Mouse (Mus musculus): ENCODE data around the gene Adam1a. TPM values are rescaled to one million over a fixed set of nuclear protein-coding genes. Genes with fewer than 3 reads are reported as not detected.

Adam1a gene
- total and polyA plus RNA-seq, 3 experiments, result 1.0 to 1.9 TPM; not detected in 1

DNA sequence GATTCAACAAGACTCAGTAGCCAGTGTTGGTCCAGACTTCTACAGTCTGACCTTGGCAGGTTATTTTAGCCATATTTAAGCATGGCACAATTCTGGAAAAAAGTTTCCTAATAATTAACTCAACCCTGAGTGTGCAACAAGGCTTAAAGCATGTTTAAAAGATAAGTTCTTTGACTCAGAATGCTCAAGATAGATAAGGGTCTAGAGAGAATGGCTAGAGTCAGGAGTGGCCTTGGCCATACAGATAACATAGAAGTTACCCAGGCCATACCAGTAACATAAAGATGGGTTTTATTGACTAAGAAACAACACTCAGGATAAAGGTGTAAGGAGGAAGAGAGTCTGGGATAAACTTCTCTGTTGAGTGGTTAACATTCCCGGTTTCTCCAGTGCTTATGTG lies 69.2 kb downstream of the Adam1a start:
- H3K9ac ChIP-seq (ENCODE audit: control insufficient read depth, low read depth, low read length, poor library complexity, severe bottlenecking), result no peak overlapping the region
- no peaks in the 10 kb centered on the region for H3K27me3 ChIP-seq (ENCODE audit: control insufficient read depth in 1 of 2, insufficient read depth in 2 of 2, low read length in 2 of 2)
- DNase-seq (ENCODE audit: low read depth, low spot score), result peak; percentile 58
- peaks cover 10 to 11% of the 10 kb centered on the region in 2 experiments for H3K4me1 ChIP-seq (ENCODE audit: control insufficient read depth in 1 of 2, insufficient read depth in 2 of 2, low read length in 2 of 2)
- peak overlapping the region; percentile 41; the same call in 1 of the 2 replicates for H3K27ac ChIP-seq (ENCODE audit: control insufficient read depth, low read depth, low read length)
- H3K79me2 ChIP-seq (ENCODE audit: control insufficient read depth, insufficient read depth, low read length, poor library complexity), result no peaks in the 10 kb centered on the region
- H3K4me3 ChIP-seq (ENCODE audit: control insufficient read depth in 1 of 2, insufficient read depth in 1 of 2, low read depth in 2 of 2, low read length in 2 of 2), result no peak overlapping the region
- peaks cover 0 to 14% of the 10 kb centered on the region in 2 experiments; a peak in 2 of 4 replicates for H3K36me3 ChIP-seq (ENCODE audit: control insufficient read depth in 1 of 2, insufficient read depth in 2 of 2, low read length in 2 of 2)
- H3K9me3 ChIP-seq (replicated peaks; ENCODE audit: insufficient read depth, low read length), result no peaks in the 10 kb centered on the region
- no peak for TF ChIP-seq POLR2AphosphoS5 (IDR thresholded peaks at IDR 0.05; ENCODE audit: borderline replicate concordance, low read depth, low read length)
- TF ChIP-seq ZKSCAN1 (IDR thresholded peaks at IDR 0.05; ENCODE audit: low read depth, low read length), result no peak
- TF ChIP-seq GATA1 (IDR thresholded peaks at IDR 0.05; ENCODE audit: low read depth, low read length), result peak; percentile 96
- TF ChIP-seq ZC3H11A (IDR thresholded peaks at IDR 0.05; ENCODE audit: low read depth, low read length), result 0 out of 2 replicates have a peak, but pooled peaks have one; percentile 6
- TF ChIP-seq RAD21 (IDR thresholded peaks at IDR 0.05; ENCODE audit: low read depth, low read length), result no peak
- no peak for TF ChIP-seq MAZ (IDR thresholded peaks at IDR 0.05; ENCODE audit: low read depth, low read length)
- no peak for TF ChIP-seq USF2 (IDR thresholded peaks at IDR 0.05; ENCODE audit: borderline replicate concordance in 1 of 2, insufficient read depth in 1 of 2, low read depth in 1 of 2, low read length in 2 of 2)
- TF ChIP-seq MAX (IDR thresholded peaks at IDR 0.05; ENCODE audit: low read length), result no peak
- peak; percentile 83 for TF ChIP-seq TAL1 (IDR thresholded peaks at IDR 0.05; ENCODE audit: low read length)
- TF ChIP-seq MEF2A (IDR thresholded peaks at IDR 0.05; ENCODE audit: extremely low read depth, insufficient replicate concordance, low read depth, low read length, poor library complexity, severe bottlenecking), result no peak
- peak; percentile 43; the same call in 1 of the 2 replicates for TF ChIP-seq MAFK (IDR thresholded peaks at IDR 0.05; ENCODE audit: borderline replicate concordance, low read depth, low read length)
- TF ChIP-seq HCFC1 (IDR thresholded peaks at IDR 0.05; ENCODE audit: low read depth, low read length), result no peak
- TF ChIP-seq ZMIZ1 (IDR thresholded peaks at IDR 0.05; ENCODE audit: low read depth, low read length), result no peak
- peak; percentile 75 for TF ChIP-seq RCOR1 (IDR thresholded peaks at IDR 0.05; ENCODE audit: low read depth, low read length)
- no peak for TF ChIP-seq GABPA (IDR thresholded peaks at IDR 0.05; ENCODE audit: low read depth, low read length)
- 0 out of 2 replicates have a peak, but pooled peaks have one; percentile 67 for TF ChIP-seq MYC (IDR thresholded peaks at IDR 0.05; ENCODE audit: low read depth, low read length)
- no peak for TF ChIP-seq POLR2A (IDR thresholded peaks at IDR 0.05; ENCODE audit: control insufficient read depth in 1 of 2, insufficient read depth in 1 of 2, low read depth in 1 of 2, low read length in 2 of 2, poor library complexity in 1 of 2)
- no peak; the same call in 1 of the 2 replicates for TF ChIP-seq CHD2 (IDR thresholded peaks at IDR 0.05; ENCODE audit: low read length)
- no peak for TF ChIP-seq POLR2AphosphoS2 (IDR thresholded peaks at IDR 0.05; ENCODE audit: low read length)
- no peak for TF ChIP-seq UBTF (IDR thresholded peaks at IDR 0.05; ENCODE audit: borderline replicate concordance, insufficient read depth, low read depth, low read length)
- no peak for TF ChIP-seq ELF1 (IDR thresholded peaks at IDR 0.05; ENCODE audit: low read depth, low read length)
- TF ChIP-seq CTCF (IDR thresholded peaks at IDR 0.05 in 2 of 3, conservative IDR thresholded peaks at IDR 0.05 in 1 of 3; ENCODE audit: control insufficient read depth in 1 of 3, insufficient read depth in 1 of 3, low read depth in 2 of 3, low read length in 3 of 3, poor library complexity in 1 of 3, severe bottlenecking in 1 of 3), result no peak
- peak; percentile 66; the same call in 1 of the 2 replicates for TF ChIP-seq ETS1 (IDR thresholded peaks at IDR 0.05; ENCODE audit: low read depth, low read length)
- no peak for TF ChIP-seq JUND (IDR thresholded peaks at IDR 0.05; ENCODE audit: low read depth, low read length)
- TF ChIP-seq KAT2A (conservative IDR thresholded peaks at IDR 0.05; ENCODE audit: low read depth, low read length), result no peak; the same call in 1 of the 2 replicates
- TF ChIP-seq BHLHE40 (IDR thresholded peaks at IDR 0.05; ENCODE audit: borderline replicate concordance, low read depth, low read length), result no peak
- TF ChIP-seq EP300 (IDR thresholded peaks at IDR 0.05; ENCODE audit: low read depth in 1 of 2, low read length in 2 of 2), result peak; percentile 91 to 94
- no peak for TF ChIP-seq USF1 (IDR thresholded peaks at IDR 0.05; ENCODE audit: low read depth, low read length)
- no peak for TF ChIP-seq NRF1 (IDR thresholded peaks at IDR 0.05; ENCODE audit: insufficient read depth, low read depth, low read length, poor library complexity, severe bottlenecking)
- peak; percentile 95 for TF ChIP-seq TCF12 (IDR thresholded peaks at IDR 0.05; ENCODE audit: low read depth, low read length)
- 0 out of 2 replicates have a peak, but pooled peaks have one; percentile 5 for TF ChIP-seq SMC3 (IDR thresholded peaks at IDR 0.05; ENCODE audit: low read depth, low read length)
- peak; percentile 62 for TF ChIP-seq SIN3A (IDR thresholded peaks at IDR 0.05; ENCODE audit: low read length)
- no peak for TF ChIP-seq TBP (IDR thresholded peaks at IDR 0.05; ENCODE audit: low read depth, low read length)
- no peak for TF ChIP-seq CHD1 (IDR thresholded peaks at IDR 0.05; ENCODE audit: low read depth, low read length)
- no peak for TF ChIP-seq E2F4 (IDR thresholded peaks at IDR 0.05; ENCODE audit: borderline replicate concordance, low read depth, low read length)
- peak; percentile 42 for TF ChIP-seq ZNF384 (IDR thresholded peaks at IDR 0.05; ENCODE audit: low read depth, low read length)
- peak; percentile 66; the same call in 1 of the 2 replicates for TF ChIP-seq MXI1 (IDR thresholded peaks at IDR 0.05; ENCODE audit: low read depth, low read length)

Data from MEL (cell line).